Mouse (Mus musculus) limb, embryonic 15.5 days (tissue): Measurements from ENCODE around the gene Abi3bp. TPM values are rescaled to one million over a fixed set of nuclear protein-coding genes. Genes with fewer than 3 reads are reported as not detected.

Experiments used
- ATAC-seq: fragments of 200-750 bp; cut with Nextera tagmentation; 2 replicates; pipeline ENCODE4 v1.8.0; 2017; ENCODE audit warnings: low read depth, moderate TSS enrichment; ENCODE audit not compliant: insufficient number of reproducible peaks, low FRiP score, low TSS enrichment
- H3K27ac ChIP-seq: fragments of 300-500 bp; sonication (generic); 2 replicates; pipeline ENCODE4 v1.5.1; 2015; ENCODE audit warnings: moderate library complexity, mild to moderate bottlenecking, inconsistent platforms
- H3K27me3 ChIP-seq: fragments of 300-500 bp; sonication (generic); 2 replicates; pipeline ENCODE4 v1.6.1; 2015; ENCODE audit warnings: inconsistent platforms
- H3K36me3 ChIP-seq: fragments of 300-500 bp; sonication (generic); 2 replicates; pipeline ENCODE4 v1.6.1; 2015; ENCODE audit warnings: inconsistent platforms
- H3K4me1 ChIP-seq: fragments of 300-500 bp; sonication (generic); 2 replicates; pipeline ENCODE4 v1.6.1; 2015; ENCODE audit warnings: inconsistent platforms
- H3K4me2 ChIP-seq: fragments of 300-500 bp; sonication (generic); 2 replicates; pipeline ENCODE4 v1.6.1; 2015; ENCODE audit warnings: mild to moderate bottlenecking, inconsistent platforms
- H3K4me3 ChIP-seq: fragments of 300-500 bp; sonication (generic); 2 replicates; pipeline ENCODE4 v1.5.1; 2015; ENCODE audit warnings: mild to moderate bottlenecking, inconsistent platforms
- H3K9ac ChIP-seq: fragments of 300-500 bp; sonication (generic); 2 replicates; pipeline ENCODE4 v1.6.1; 2015; ENCODE audit warnings: inconsistent platforms
- H3K9me3 ChIP-seq: fragments of 300-500 bp; sonication (generic); 2 replicates; pipeline ENCODE4 v1.6.1; 2016; ENCODE audit warnings: inconsistent platforms
- WGBS: fragments of 180-500 bp; shearing (Covaris S2); methylation state at CpG from one replicate; pipeline ENCODE4 v1.1.7; 2015; 5-methylcytosine and 5-hydroxymethylcytosine counted together
- polyA plus RNA-seq: library from polyadenylated mRNA; unstranded; fragments of >200 nt; fragmentation: Nextera tagmentation; extraction: Ambion mirVana; gene quantifications from 2 replicates; pipeline ENCODE4 v1.2.1, GENCODE M21; 2015

Abi3bp gene
- polyA plus RNA-seq, 1 experiment from 2014 or later: 33.5 TPM

DNA sequence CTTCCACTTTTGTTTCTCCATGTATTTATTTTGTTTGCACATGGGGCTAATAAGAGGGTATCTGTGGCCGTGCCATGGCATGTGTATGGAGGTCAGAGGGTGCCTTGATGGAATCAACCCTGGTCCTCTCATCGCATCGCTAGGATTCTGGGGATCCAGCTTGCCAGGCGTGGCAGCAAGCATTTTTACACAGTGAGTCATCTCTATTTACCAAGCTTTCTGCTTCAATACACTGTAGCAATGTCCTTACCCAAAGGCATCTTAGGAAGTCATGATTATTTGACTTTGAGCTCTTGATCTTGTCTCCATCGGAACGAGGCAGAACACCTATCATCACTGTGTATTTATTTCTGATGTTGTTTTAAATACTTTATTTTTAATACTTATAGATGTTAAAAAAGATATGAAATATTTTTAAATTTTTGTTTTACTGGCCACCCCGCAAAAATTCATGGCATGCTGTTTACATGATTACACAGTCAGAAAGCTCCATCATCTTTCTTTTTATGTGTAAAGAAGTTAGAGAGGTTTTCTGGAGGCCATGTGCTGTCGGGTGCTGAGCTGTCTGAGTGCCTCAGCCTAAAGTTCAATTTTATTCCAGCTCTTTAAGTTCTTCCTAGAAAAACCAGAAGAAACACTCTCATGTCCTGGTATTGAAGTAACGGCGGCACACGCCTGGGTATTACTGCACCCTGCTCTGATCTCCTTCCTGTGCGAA lies 177.7 kb downstream of the Abi3bp start:
- no peak overlapping the region for H3K9ac ChIP-seq
- H3K4me3 ChIP-seq: no peak overlapping the region
- H3K4me2 ChIP-seq: no peak overlapping the region
- H3K27ac ChIP-seq: no peak overlapping the region
- ATAC-seq: no peak
- no peaks in the 10 kb centered on the region for H3K36me3 ChIP-seq
- no peaks in the 10 kb centered on the region for H3K27me3 ChIP-seq
- 70% methylated on average over 12 of the region's 12 CpGs for WGBS
- H3K9me3 ChIP-seq: no peaks in the 10 kb centered on the region
- H3K4me1 ChIP-seq: no peaks in the 10 kb centered on the region

- no peak for ATAC-seq
- H3K27me3 ChIP-seq: no peaks in the 10 kb centered on the region
- no peak overlapping the region for H3K27ac ChIP-seq
- no peak overlapping the region for H3K4me2 ChIP-seq
- H3K36me3 ChIP-seq: no peaks in the 10 kb centered on the region
- H3K9me3 ChIP-seq: no peaks in the 10 kb centered on the region
- H3K9ac ChIP-seq: no peak overlapping the region
- H3K4me1 ChIP-seq: no peaks in the 10 kb centered on the region
- H3K4me3 ChIP-seq: no peak overlapping the region
Measured at GRCm38 (mm10) chr16:56658866-56659265, 181.2 kb downstream of the Abi3bp start.

DNA sequence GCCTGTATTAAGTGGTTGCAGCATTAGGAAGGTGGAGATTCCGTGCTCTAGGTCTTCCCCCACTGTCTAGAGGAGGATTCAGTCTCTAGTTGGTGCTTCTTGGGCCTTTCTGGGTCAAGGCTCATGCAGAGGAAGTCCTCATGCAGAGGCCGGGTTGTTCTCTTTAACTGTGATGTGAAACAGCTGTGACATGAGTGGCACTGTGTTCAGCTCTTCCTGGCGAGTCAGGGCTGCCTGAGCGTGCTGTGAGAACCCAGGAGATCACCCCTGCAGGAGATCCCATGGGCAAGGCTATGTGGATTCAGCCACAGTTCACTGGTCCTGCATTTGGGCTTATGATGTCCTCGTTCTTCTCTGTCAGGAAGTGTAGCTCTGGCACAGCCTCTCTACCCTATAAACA lies 191.8 kb downstream of the Abi3bp start:
- 50% methylated on average over 5 of the region's 5 CpGs for WGBS
- no peak for ATAC-seq
- no peak overlapping the region for H3K4me3 ChIP-seq
- no peaks in the 10 kb centered on the region for H3K27me3 ChIP-seq
- 0 out of 2 replicates have a peak, but pooled peaks cover 2% of the 10 kb centered on the region for H3K4me1 ChIP-seq
- no peak overlapping the region for H3K9ac ChIP-seq
- no peak overlapping the region for H3K4me2 ChIP-seq
- H3K27ac ChIP-seq: no peak overlapping the region
- H3K36me3 ChIP-seq: no peaks in the 10 kb centered on the region
- no peaks in the 10 kb centered on the region for H3K9me3 ChIP-seq

DNA sequence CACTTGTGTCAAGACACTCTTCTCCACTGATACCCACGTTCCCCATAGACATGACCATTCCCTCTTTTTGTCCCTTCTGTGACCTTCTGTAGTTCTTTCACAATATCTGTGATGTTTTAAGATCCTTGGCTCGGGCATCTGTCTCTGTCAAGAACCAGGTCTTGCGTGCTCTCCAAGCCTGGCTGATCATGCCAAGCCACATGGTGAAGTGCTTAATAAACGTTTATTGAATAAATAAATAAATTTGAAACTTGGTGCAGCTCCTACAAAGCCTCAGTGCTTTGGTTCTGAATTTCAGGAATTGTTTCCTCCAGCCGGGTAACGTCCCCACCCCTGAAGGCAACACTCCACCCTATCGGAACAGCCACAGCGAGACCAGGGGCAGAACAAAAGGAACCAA lies 193.3 kb downstream of the Abi3bp start:
- no peak overlapping the region for H3K4me2 ChIP-seq
- H3K27me3 ChIP-seq: no peaks in the 10 kb centered on the region
- no peaks in the 10 kb centered on the region for H3K36me3 ChIP-seq
- H3K9ac ChIP-seq: no peak overlapping the region
- WGBS: 70% methylated on average over 8 of the region's 8 CpGs
- H3K27ac ChIP-seq: no peak overlapping the region
- no peak overlapping the region for H3K4me3 ChIP-seq
- H3K4me1 ChIP-seq: 0 out of 2 replicates have a peak, but pooled peaks cover 2% of the 10 kb centered on the region
- no peak for ATAC-seq
- H3K9me3 ChIP-seq: no peaks in the 10 kb centered on the region

GRCm38 (mm10) chr16:56673420-56673819 lies 195.7 kb downstream of the Abi3bp start:
- ATAC-seq: no peak
- Histone ChIP-seq H3K36me3 (no peaks in the 10 kb centered on the region), H3K4me2 (no peak overlapping the region), H3K9me3 (no peaks in the 10 kb centered on the region), H3K4me1 (no peaks in the 10 kb centered on the region), H3K4me3 (no peak overlapping the region), H3K27ac (no peak overlapping the region), H3K9ac (no peak overlapping the region), H3K27me3 (no peaks in the 10 kb centered on the region)
- WGBS: 84% methylated on average over 2 of the region's 2 CpGs

DNA sequence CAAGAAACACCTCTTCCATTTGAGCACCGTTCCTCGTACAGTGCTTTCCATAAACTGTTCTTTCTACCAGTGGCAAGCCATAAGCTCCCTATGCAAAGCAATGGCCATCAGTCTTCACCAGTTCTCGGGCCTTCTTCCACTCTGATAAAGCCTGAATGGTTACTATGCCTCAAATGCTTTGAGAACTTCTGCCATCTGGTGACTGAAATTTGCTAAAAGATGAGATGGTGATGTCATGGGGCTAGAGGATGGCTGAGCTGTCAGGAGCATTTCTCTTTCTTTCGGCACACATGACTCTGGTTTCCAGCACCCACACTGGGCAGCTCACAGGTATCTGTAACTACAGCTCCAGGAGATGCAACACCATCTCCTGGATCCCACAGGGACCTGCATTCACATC lies 199.5 kb downstream of the Abi3bp start:
- no peak for ATAC-seq
- WGBS: 75% methylated on average over 4 of the region's 4 CpGs
- Histone ChIP-seq H3K4me3 (no peak overlapping the region), H3K9me3 (no peaks in the 10 kb centered on the region), H3K27me3 (no peaks in the 10 kb centered on the region), H3K27ac (no peak overlapping the region), H3K36me3 (no peaks in the 10 kb centered on the region), H3K4me1 (no peaks in the 10 kb centered on the region), H3K4me2 (no peak overlapping the region), H3K9ac (no peak overlapping the region)

DNA sequence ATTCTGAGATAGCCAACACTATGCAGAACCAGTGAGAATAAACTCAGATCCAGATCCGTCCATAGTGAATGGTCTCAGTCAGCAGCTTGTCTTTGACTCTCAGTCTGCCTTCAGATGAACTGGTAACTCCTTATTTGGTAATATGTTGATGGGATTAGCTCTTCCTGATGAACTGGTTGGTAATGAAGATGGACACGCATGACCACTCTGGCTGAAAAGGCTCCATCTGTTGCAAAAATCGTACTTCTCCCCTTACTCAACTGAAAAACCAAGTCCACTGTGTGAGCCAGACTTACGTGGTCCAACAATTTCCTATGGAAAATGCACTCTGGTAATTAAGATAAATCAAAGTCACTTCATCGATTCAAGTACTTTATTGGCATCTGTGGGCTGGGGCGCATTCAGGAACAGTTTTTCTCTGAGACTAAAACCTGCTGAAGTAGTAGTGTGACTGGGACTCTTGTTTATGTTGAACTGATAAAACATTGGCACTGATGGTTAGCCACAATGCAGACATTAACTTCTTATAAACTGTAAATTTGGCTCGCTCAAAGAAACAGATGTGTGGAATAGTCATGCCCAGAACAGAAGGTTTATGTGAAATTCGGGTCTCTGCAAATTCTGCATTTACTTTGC lies 203.4 kb downstream of the Abi3bp start:
- no peak overlapping the region for H3K4me3 ChIP-seq
- ATAC-seq: no peak
- H3K9ac ChIP-seq: no peak overlapping the region
- no peaks in the 10 kb centered on the region for H3K9me3 ChIP-seq
- WGBS: 70% methylated on average over 8 of the region's 8 CpGs
- H3K4me1 ChIP-seq: no peaks in the 10 kb centered on the region
- no peaks in the 10 kb centered on the region for H3K27me3 ChIP-seq
- peaks cover 16% of the 10 kb centered on the region for H3K36me3 ChIP-seq
- H3K4me2 ChIP-seq: no peak overlapping the region
- H3K27ac ChIP-seq: no peak overlapping the region

DNA sequence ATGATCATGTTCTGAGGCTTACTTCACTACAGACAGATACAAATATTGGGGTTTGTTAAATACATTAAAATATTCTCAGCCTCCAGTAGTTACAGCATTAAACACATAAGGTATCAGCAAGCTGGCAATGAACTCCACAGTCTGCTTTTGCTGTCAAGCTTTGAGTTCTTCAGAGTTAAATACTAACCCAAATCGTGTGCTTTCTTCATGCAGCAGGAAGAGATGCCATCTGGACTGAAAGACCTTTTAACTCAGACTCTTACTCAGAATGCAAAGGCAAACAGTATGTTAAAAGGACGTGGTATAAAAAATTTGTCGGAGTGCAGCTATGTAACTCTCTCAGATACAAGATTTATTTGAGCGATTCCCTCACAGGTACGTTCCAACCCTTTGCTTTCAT lies 209.1 kb downstream of the Abi3bp start:
- ATAC-seq: no peak
- Histone ChIP-seq H3K9me3 (no peaks in the 10 kb centered on the region), H3K27ac (no peak overlapping the region), H3K27me3 (no peaks in the 10 kb centered on the region), H3K9ac (no peak overlapping the region), H3K4me2 (no peak overlapping the region), H3K4me3 (no peak overlapping the region), H3K36me3 (peaks cover 38% of the 10 kb centered on the region), H3K4me1 (no peaks in the 10 kb centered on the region)
- WGBS: 93% methylated on average over 5 of the region's 5 CpGs

DNA sequence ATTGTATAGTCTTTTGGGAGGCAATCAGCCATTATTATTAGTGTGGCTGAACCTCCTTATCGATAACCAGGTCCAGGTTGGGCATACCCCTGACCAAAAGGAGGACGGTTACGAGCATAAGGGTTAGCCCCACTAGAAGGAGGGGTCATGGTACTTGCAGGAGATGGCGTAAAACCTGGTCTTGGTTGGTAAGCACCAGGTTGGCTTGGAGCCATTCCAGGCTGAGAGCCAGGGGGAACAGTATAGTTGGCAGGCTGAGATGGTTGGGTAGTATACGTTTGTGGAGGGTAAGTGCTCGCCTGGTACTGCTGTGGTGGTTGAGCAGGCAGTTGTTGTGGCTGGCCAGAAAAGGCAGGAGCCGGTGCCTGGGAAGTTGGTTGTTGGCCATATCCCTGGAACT lies 213.0 kb downstream of the Abi3bp start:
- Histone ChIP-seq H3K4me3 (no peak overlapping the region), H3K36me3 (peaks cover 39% of the 10 kb centered on the region; the same call in 1 of the 2 replicates), H3K9ac (no peak overlapping the region), H3K27me3 (no peaks in the 10 kb centered on the region), H3K9me3 (no peaks in the 10 kb centered on the region), H3K27ac (no peak overlapping the region), H3K4me2 (no peak overlapping the region), H3K4me1 (no peaks in the 10 kb centered on the region)
- no peak for ATAC-seq
- WGBS: 83% methylated on average over 7 of the region's 7 CpGs

- ATAC-seq: no peak
- WGBS: 75% methylated on average over 2 of the region's 2 CpGs
- Histone ChIP-seq H3K27me3 (no peaks in the 10 kb centered on the region), H3K36me3 (peaks cover 42% of the 10 kb centered on the region), H3K9ac (no peak overlapping the region), H3K27ac (no peak overlapping the region), H3K4me1 (no peaks in the 10 kb centered on the region), H3K9me3 (no peaks in the 10 kb centered on the region), H3K4me2 (no peak overlapping the region), H3K4me3 (no peak overlapping the region)
Measured at GRCm38 (mm10) chr16:56696448-56696847, 218.8 kb downstream of the Abi3bp start.

DNA sequence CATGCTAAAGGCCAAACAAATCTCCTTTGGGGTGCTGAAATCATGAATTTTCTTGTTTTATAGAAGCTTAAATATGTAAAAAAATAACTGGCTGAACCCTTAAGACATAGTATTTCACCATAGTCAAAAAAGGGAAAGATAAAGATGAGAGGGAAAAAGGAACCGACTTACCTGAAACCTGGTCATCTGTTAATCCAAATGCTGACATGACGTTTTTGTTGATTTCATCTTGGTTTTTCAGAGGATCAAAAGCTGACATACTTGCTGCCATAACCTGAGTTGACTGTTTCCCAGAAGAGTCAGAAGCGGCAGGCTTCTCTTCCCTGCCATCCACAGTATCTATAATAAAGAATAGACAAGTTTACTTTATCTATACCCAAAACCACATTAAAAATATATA lies 223.2 kb downstream of the Abi3bp start:
- no peak overlapping the region for H3K27ac ChIP-seq
- H3K9me3 ChIP-seq: no peaks in the 10 kb centered on the region
- no peaks in the 10 kb centered on the region for H3K27me3 ChIP-seq
- no peak overlapping the region for H3K9ac ChIP-seq
- no peak overlapping the region for H3K4me3 ChIP-seq
- peaks cover 39% of the 10 kb centered on the region for H3K36me3 ChIP-seq
- H3K4me1 ChIP-seq: no peaks in the 10 kb centered on the region
- 91% methylated on average over 3 of the region's 3 CpGs for WGBS
- ATAC-seq: no peak
- no peak overlapping the region for H3K4me2 ChIP-seq

- no peak overlapping the region for H3K9ac ChIP-seq
- H3K4me2 ChIP-seq: no peak overlapping the region
- H3K27me3 ChIP-seq: no peaks in the 10 kb centered on the region
- ATAC-seq: no peak
- H3K4me3 ChIP-seq: no peak overlapping the region
- H3K9me3 ChIP-seq: no peaks in the 10 kb centered on the region
- no peaks in the 10 kb centered on the region for H3K4me1 ChIP-seq
- 87% methylated on average over 3 of the region's 3 CpGs for WGBS
- no peak overlapping the region for H3K27ac ChIP-seq
- peaks cover 48% of the 10 kb centered on the region for H3K36me3 ChIP-seq
Measured at GRCm38 (mm10) chr16:56705731-56706130, 228.1 kb downstream of the Abi3bp start.
